Mouse (Mus musculus) CD4-positive naive resting alpha-beta T cell, adult 57 days (primary cell): ENCODE data around the gene Nlrx1. TPM values are rescaled to one million over a fixed set of nuclear protein-coding genes. Genes with fewer than 3 reads are reported as not detected.

Experiments used
- total RNA-seq: library from RNA; stranded (reverse); gene quantifications from one replicate; pipeline ENCODE4 v1.2.4, GENCODE M21; 2023

Nlrx1 gene
- total RNA-seq = 5.8 TPM

GRCm38 (mm10) chr9:44268432-44268831, at the start of gene Nlrx1:
TSS of gene Nlrx1 (minus strand) at chr9:44268599.

GRCm38 (mm10) chr9:44305466-44306079, 37.2 kb upstream of the Nlrx1 start, which contains the start of gene Hinfp:
TSS of gene Hinfp (minus strand) at chr9:44305671.

GRCm38 (mm10) chr9:44288076-44288958, 19.9 kb upstream of the Nlrx1 start, which contains the start of gene Abcg4:
TSS of gene Abcg4 (minus strand) at chr9:44288615.

GRCm38 (mm10) chr9:44251314-44251713, 17.1 kb downstream of the Nlrx1 start, which contains the start of gene Pdzd3:
TSS of gene Pdzd3 (minus strand) at chr9:44251471.

GRCm38 (mm10) chr9:44240399-44240798, 28.0 kb downstream of the Nlrx1 start, which contains the start of gene Ccdc153:
TSS of gene Ccdc153 (plus strand) at chr9:44240676.

GRCm38 (mm10) chr9:44233802-44234478, 34.5 kb downstream of the Nlrx1 start, which contains the start of gene Cbl:
TSS of gene Cbl (minus strand) at chr9:44234049.

Other genes with a start within 250 kb of the Nlrx1 start
- gene Thy1, start 225.2 kb downstream of the Nlrx1 start, total RNA-seq = 673 TPM
- gene Usp2, start 201.6 kb downstream of the Nlrx1 start, total RNA-seq = 86.6 TPM
- 1.9 TPM for gene Mfrp, start 166.9 kb downstream of the Nlrx1 start, total RNA-seq
- not detected for gene C1qtnf5, start 161.4 kb downstream of the Nlrx1 start, total RNA-seq
- gene Gm49380, start 155.1 kb downstream of the Nlrx1 start, total RNA-seq = 0.89 TPM
- gene Rnf26, start 155.1 kb downstream of the Nlrx1 start, total RNA-seq = 21.7 TPM
- gene Mcam, start 134.1 kb downstream of the Nlrx1 start, total RNA-seq = 3.5 TPM
- gene Cbl, start 34.5 kb downstream of the Nlrx1 start, total RNA-seq = 176 TPM
- gene Ccdc153, start 27.9 kb downstream of the Nlrx1 start, total RNA-seq = not detected
- gene Pdzd3, start 17.1 kb downstream of the Nlrx1 start, total RNA-seq = not detected
- gene Abcg4, start 20.0 kb upstream of the Nlrx1 start, total RNA-seq = 0.53 TPM
- gene Hinfp, start 37.1 kb upstream of the Nlrx1 start, total RNA-seq = 44.8 TPM
- 25.9 TPM for gene C2cd2l, start 51.7 kb upstream of the Nlrx1 start, total RNA-seq
- 7.2 TPM for gene Dpagt1, start 57.4 kb upstream of the Nlrx1 start, total RNA-seq
- 44.3 TPM for gene H2afx, start 66.1 kb upstream of the Nlrx1 start, total RNA-seq
- 11.2 TPM for gene Hmbs, start 75.6 kb upstream of the Nlrx1 start, total RNA-seq
- gene Vps11, start 93.1 kb upstream of the Nlrx1 start, total RNA-seq = 56.4 TPM
- 64.4 TPM for gene Hyou1, start 110.9 kb upstream of the Nlrx1 start, total RNA-seq
- gene Slc37a4, start 128.3 kb upstream of the Nlrx1 start, total RNA-seq = 16.9 TPM
- gene Rps25, start 138.5 kb upstream of the Nlrx1 start, total RNA-seq = 2,873 TPM
- 41.6 TPM for gene Trappc4, start 139.0 kb upstream of the Nlrx1 start, total RNA-seq
- gene Ccdc84, start 150.0 kb upstream of the Nlrx1 start, total RNA-seq = 44.1 TPM
- not detected for gene Foxr1, start 172.5 kb upstream of the Nlrx1 start, total RNA-seq
- gene Upk2, start 186.4 kb upstream of the Nlrx1 start, total RNA-seq = not detected
- 176 TPM for gene Bcl9l, start 214.2 kb upstream of the Nlrx1 start, total RNA-seq